Mouse (Mus musculus): ENCODE measurements around the gene Tpst1. TPM values are rescaled to one million over a fixed set of nuclear protein-coding genes. Genes with fewer than 3 reads are reported as not detected.

Gene Tpst1
- total RNA-seq, 2 experiments from 2014 or later = 33.8 to 38.2 TPM

DNA sequence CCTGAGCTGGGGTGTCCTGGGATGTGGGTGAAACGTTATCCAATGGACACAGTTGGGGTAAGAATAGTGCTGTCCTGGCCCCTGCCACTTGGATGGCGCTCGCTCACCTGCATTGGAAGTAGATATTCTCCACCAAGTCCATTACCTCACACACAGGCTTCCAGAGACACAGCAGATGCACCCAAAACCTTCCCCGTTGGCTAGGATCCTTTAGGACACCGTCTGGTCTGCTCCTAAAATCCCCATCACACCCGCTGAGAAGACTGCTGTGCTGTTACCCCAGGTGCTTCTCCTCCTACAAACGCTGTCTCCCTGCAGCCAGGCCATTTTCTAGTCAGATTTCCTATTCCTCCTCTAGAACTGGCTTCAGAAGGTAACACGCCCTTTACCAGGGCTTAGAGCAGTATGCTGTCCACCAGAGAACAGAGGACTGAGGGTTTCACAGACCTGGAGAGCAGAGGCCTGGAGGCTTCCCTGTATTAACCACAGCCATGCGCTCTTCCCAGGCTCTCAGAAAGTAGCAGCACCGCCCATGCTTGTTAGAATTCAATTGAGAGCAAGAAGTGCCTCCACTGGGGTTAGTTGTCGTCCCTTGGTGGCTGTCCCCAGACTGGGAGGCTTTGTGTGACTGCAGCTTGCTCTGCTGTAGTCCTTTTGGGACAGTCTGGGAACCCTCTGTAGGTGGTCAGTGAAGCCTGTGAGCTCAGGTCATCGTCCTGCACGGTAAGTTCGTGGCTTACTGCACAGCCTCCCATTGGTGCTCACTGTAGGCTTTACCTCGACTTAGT is 21.9 kb upstream of the Tpst1 start:
- DNase-seq = no peak
- intact Hi-C loops (cut with DNase I) = no loop called here

DNA sequence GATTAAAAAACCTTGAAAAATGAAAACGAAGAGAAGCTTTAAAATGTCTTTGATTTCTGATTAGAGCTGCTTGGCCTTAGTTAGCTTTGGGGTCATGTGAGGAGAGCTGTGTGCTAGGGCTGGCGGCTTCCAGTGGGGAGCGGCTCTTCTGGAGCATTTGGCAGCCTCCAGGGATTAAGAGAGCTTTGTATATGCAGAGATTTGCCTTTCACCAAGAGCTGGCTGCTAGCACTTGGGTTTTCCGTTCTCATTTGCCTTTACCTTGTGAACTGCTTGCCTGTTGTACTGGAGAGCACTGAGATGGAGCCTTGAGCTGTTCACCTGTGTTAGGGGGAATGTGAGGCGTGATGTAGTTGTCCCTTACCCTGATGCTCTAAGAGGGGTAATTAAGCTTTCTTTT is 20.6 kb upstream of the Tpst1 start:
- intact Hi-C loops (cut with DNase I) = no loop called here

DNA sequence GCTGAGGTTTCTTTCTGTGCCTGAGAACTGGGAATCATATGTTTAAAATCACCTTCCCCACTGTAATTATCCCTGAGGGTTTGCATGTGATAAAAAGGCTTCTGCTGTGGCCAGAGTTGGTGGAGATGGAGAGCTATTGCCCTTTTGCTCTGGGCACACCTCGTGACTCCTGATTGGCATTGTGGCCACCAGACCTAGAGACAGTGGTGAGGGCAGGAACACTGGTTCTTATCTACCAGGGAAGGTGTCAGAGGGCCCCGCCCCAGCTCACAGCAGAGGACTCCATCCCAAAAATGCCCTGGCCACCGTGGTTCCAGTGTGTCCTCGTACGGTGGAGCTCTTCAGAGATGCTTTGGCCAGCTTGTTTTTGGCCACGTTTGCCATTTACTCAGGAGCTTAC is 20.2 kb upstream of the Tpst1 start:
- intact Hi-C loops (cut with DNase I) = no loop called here
- DNase-seq = no peak

More for the DNA sequence above, 20.6 kb upstream of the Tpst1 start:
- no peak for DNase-seq

DNA sequence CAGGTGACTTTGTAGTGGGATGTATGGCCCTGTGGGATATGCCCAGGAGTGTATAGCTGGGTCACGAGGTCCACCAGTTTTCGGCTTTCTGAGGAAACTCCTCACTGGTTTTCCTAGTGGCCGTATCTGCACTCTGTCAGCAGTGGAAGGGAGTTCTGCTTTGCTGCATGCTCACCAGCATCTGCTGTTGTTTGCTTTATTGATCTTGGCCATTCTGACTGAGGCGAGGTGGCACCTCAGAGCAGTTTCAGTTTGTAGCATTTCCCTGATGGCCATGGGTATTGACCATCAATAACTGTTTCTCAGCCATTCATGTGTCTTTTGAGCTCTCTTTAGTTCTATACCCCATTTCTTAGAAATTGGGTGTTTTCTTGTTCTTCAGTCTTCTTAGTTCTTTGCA is 17.4 kb upstream of the Tpst1 start:
- intact Hi-C loops (cut with DNase I) = no loop called here
- no peak for DNase-seq

DNA sequence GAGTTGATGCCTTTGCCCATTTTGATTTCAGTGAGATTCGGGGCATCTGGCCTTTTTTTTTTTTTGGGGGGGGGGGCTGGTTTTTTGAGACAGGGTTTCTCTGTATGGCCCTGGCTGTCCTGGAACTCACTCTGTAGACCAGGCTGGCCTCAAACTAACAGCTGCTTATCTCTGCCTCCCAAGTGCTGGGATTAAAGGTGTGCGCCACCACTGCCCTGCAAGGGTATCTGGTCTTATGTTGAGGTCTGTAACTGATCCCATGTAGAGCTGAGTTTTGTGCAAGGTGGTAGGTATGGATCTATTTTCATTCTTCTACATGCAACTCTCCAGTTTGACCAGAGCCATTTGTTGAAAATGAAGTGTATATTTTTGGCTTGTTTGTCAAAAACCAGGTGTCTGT is 16.8 kb upstream of the Tpst1 start:
- DNase-seq = no peak
- intact Hi-C loops (cut with DNase I) = no loop called here

DNA sequence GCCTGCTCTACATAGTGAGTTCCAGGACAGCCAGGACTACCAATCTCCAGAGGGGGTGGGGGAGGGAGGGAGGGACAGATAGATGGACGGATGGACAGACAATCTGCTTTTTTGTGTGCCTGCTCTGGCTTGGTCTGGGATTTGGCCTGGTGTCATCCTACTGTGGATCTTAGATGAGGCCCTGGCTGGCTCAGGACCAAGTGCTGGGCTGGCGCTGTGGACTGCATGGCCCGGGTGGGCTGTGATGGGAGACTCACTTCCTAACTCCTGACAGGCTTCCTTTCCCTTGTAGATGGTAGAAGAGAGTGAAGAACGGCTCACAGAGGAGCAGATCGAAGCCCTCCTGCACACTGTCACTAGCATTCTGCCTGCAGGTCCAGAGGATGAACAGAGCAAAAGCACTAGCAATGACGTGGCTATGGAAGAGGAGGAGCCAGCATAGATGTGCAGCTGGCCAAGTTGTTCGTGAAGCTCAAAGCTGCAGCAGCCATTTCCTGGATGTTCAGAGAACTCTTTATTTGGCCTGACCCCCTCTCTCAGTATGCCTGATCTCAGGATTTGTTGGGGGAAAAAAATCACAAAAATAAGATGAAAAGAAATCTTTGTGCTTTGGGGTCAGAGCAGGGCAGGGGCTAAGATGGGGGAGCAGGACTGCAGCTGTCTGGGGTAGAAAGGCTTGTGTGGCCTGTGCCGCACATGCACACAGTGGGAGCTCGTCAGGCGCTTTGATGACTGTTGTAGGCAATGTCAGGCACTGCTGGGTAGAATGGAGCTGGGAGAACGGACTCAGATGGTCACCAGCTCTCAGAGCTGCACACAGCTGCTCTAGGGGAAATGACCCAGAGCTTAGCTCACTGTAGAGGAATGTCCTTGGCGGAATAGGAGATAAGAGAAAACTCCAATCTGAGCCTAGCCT is 13.5 kb upstream of the Tpst1 start:
- DNase-seq = no peak
- intact Hi-C loops (cut with DNase I) = no loop called here

DNA sequence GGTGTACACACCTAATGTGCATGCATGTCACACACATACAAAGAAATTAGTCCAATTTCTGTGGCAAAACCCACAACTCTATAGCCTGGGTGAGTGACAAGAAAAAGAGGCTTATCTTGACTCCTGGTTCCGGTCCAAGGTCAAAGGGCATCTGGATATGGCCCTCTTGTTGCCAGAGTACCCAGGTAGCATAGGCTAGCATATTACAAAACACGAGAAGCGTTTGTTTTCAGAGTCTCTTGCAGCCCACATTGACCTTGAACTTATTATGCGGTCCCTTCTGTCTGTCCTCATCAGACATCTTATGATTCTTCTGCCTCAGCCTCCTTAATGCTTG is 12.8 kb upstream of the Tpst1 start:
- intact Hi-C loops (cut with DNase I) = no loop called here
- no peak for DNase-seq

DNA sequence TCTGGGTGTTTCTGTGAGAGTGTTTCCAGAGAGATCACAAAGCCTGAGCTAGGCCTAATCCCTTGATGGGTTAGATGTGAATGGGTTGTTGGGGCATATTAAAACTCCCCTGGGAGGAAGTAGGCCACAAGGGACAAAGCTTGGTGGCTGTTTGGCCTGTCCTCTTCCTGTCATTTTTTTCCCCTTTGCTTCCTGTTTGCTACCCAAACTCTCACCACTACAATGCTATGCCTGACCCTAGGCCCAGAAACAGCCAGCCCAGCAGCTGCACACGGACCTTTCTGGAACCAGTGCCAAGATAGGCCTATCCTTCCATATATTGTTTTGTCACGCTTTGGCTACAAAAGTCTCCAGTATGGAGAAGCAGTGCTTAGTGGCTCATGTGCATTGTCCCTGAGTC is 11.0 kb upstream of the Tpst1 start:
- intact Hi-C loops (cut with DNase I) = no loop called here
- no peak for DNase-seq

DNA sequence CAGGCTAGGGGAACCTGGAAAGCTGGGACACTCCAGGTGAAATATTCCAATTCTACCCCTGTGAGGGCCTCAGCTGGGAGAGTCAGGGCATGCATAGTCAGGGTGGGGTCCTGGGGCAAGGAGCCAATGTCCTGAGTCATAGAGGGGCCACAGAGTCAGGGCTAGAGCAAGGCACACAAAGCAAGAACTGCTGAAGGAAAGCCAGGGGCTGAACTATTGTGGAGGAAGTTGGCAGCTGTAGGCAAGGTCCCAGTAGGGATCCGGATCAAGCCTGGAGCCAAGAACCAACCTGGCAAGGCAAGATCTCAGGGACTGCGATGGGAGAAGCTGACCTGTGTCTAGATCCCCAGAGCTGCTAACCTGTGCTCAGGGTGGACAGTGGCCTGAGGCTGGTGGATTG is 9.4 kb upstream of the Tpst1 start:
- intact Hi-C loops (cut with DNase I) = no loop called here

DNA sequence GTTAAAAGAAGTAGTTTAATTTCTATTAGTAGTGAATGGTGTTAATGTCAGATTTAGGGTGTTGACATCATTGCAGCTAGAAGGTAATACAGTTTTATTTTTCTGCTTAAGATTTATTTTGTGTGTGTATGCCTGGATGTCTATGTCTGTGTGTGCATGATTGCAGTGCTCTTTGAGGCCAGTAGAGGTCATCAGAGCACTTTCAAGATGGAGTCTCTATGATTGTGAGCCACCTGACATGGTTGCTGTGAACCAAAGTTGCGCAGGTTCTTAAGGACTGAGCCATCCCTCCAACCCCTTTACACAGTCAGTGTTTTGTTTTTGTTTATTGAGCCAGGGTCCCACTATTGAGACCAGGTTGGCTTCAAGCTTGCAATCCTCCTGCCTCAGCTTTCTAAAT is 7.5 kb upstream of the Tpst1 start:
- no peak for DNase-seq
- intact Hi-C loops (cut with DNase I) = loop anchor here (5.0 kb wide), 1 partner anchor 97 kb away; no protein-coding TSS in a partner anchor

More for the DNA sequence above, 9.4 kb upstream of the Tpst1 start:
- no peak for DNase-seq

DNA sequence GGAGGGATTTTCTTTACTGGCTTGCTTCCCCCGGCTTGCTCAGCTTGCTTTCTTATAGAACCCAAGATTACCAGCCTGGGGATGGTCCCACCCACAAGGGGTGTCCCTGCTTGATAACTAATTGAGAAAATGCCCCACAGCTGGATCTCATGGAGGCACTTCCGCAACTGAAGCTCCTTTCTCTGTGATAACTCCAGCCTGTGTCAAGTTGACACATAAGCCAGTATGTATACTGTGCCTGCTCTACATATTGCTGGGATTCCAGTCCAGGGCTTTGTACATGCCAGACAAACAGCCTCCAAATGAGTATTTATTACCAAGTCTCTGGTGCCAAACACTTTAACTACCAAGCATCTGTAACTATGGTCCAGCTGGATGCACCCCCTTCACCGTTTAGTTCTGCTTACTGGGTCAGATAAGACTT is 5.3 kb upstream of the Tpst1 start:
- intact Hi-C loops (cut with DNase I) = loop anchor here (5.0 kb wide), 1 partner anchor 94 kb away; no protein-coding TSS in a partner anchor

DNA sequence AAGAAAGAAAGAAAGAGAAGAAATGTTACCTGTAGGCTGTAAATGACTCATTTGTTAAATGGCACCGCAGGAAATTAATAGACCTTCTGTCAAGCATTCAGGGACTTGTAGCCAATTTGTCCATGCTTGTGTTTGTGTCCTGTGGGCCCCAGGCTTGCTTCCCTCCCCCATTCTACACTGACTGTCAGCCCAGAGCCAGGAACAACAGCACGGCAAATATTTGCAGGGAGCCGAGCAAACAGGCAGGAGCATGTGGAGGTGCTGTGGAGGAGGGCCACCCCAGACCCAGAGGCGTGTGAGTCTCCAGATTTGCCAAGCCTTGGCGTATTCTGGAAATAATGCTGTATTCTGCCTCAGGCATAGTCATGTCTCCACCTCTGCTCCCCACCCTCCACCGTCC is 1.4 kb downstream of the Tpst1 start:
- intact Hi-C loops (cut with DNase I) = no loop called here
- DNase-seq = no peak

More for the DNA sequence above, 5.3 kb upstream of the Tpst1 start:
- DNase-seq = no peak

DNA sequence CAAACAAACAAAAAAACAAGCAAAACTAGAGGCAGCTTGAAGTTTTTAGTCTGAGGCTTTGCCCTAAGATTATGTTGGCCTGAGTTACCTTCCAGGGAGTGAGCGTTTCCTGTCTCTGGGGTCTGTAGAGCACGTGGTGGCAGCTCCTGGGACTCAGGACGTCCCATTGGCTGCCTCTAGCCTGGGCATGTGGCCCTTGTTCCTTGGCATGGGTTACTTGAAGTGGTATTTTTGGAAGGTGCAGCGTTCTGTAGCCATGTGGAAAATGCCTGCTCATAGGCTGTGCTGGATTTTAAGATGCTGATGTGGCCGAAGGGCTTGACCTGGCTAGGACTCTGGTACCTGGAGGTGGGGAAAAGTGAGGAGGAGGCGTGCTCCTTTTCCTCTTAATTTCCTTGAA is 3.3 kb downstream of the Tpst1 start:
- DNase-seq = no peak

DNA sequence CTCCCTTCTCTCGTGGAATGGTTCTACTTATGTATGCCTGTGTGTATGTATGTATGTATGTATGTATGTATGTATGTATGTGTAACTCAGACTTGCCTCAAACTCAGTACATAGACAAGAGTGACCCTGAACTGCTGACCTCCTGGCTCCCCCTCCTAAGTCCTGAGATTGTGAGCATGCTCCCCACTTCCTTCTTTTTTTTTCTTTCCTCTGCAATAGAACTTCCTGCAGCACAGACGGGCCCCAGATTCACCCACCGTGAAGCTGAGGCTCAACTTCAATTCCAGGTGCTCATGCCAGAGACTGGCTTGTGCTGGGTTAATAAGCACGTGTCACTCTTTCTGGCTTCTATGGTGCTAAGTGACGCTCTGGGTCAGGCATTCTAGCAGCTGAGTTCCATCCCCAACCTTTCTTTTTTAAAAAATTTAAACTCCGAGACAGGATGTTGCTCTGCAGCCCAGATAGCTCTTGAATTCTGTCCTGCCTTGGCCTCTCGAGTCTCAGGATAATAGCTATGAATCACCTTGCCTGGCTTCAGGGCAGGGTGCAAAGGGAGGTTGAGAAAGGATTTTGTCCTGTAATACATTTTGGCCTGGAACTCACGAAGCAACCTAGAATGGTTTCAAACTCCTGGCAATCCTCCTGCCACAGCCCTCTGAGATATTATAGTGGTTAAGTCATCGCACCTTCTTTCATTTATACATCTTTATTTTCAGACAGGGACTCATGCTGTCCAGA is 5.1 kb downstream of the Tpst1 start:
- intact Hi-C loops (cut with DNase I) = no loop called here

More for the DNA sequence above, 3.3 kb downstream of the Tpst1 start:
- intact Hi-C loops (cut with DNase I) = no loop called here

DNA sequence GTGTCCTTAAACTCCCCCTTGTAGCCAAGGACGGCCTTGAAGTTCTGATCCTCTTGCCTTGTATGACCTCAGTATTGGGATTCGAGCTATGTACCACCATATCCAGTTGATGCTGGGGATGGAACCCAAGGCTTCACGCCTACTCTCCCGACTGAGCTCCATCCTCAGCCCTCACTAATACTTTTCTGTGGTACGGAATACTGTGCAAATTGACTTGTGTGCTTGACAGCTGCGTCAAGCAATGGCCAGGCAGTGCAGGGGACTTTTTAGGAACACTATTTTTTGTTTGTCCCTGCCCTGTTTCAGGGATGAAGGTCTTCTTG is 5.7 kb downstream of the Tpst1 start:
- intact Hi-C loops (cut with DNase I) = no loop called here
- DNase-seq = no peak

More for the DNA sequence above, 5.1 kb downstream of the Tpst1 start:
- no peak for DNase-seq

DNA sequence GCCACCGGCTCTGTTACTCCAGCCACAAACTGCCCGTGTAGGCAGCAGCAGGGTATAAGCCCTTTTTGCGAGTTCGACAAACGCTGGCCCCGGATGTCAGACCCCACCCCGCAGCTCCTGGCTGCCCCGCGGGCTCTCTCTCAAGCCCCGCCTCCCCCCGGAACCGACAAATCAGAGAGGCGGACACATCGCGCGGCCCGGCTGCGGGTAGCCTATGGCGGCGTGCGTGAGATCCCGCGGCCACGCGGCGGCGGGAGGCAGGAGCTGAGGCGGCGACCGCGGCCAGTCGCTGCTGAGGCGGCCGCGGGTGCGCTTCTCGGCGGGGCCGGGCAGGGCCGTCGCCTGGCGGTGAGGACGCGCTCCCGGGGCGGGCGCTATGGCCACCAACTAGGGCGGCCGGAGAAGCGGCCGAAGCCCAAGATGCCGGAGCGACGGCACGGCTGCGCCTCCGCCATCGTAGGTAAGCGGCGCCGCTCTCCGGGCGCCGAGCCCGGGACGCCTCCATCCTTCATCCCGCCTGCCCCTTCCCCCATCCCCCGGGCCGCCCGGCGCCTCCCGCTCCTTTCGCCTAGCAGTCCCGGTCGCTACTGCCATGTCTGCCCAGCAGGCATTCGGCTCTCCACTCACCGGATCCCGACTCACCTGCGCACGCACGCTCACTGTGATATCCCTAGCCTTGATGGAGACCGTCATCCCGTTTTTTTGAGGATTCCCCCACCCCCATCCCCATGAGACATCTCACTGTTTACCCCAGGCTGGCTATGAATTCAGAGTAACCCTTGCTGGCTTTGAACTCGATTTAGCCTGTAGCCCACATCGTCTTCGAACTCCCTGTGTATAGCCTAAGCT is 6.3 kb downstream of the Tpst1 start:
- intact Hi-C loops (cut with DNase I) = no loop called here
- DNase-seq = peak; percentile 95

DNA sequence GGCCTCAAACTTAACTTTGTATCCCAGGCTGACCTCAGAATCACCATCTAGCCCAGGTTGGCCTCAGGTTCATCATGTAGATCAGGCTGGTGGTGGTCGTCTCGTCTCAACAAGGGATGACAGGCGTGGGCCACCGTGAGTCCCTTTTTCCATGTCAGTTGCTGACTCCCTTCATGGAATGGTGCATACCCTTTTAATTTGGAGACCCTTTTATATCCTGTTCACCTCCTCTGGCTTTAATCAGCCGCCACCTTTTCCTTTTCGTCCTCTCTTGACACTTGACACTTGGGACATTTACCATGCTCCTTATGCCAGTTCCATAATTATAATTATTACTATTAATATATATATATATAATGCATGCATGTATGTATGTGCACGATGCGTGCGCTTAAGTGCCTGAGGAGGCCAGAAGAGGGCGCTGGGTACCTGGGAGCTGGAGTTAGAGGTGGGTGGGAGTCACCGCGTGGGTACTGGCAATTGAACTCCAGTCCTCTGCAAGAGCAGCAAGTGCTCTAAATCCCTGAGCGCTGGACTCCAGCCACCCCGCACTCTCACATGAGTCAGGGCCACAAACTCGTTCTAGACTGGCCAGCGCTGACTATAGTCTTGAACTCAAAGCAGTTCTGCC is 7.0 kb downstream of the Tpst1 start:
- peak; percentile 13 for DNase-seq
- intact Hi-C loops (cut with DNase I) = no loop called here

DNA sequence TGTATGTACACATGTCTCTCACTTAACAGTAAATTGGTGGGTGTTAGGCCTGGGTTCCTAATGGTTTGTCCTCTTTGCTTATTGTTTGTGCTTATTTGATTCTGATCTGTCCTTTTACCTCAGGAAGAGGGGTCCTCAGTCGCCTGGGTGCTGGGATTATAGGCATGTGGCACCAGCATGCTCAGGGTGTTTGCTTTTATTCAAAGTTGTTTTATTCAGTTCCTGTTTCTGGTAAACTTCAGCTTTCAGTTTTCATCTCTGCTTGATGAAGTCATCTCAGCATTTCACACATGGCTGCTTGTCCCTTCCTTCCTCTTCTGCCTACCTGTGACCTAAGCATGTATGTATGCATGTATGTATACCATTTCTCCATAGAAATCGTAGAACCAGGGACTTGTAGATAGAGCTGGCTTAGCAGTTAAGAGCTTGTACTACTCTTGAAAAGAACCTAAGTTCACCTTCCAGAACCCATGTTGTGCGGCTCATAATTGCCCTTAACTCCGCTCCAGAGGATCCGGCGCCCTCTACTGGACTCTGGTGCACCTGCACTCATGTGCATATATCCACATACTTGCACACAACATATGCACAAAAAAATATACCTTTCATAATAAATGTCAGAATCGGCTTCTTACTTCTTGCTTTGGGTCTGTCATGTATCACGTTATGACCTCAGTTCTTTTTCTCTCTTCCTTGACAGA is 8.2 kb downstream of the Tpst1 start:
- DNase-seq = no peak
- intact Hi-C loops (cut with DNase I) = no loop called here

DNA sequence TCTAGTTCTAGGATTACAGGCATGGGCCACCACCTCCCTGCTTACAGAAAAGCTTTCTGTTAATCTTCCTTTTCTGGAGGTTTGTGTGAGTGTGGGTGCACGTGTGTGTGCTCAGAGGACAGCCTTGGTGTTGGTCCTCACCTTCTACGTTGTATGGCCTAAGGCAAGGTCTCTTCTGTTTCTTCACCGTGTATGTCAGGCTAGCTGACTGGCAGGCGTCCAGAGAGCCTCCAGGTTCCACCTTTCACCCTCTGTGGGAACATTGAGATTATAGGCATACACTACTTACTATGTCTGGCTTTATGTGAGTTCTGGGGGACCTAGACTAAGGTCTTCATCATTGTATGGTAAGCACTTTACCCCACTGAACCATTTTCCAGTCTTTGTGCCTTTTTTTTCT is 9.3 kb downstream of the Tpst1 start:
- intact Hi-C loops (cut with DNase I) = no loop called here
- no peak for DNase-seq
